Mouse (Mus musculus) heart, embryonic 14.5 days (tissue): Measurements from ENCODE around the gene Sod2. TPM values are rescaled to one million over a fixed set of nuclear protein-coding genes. Genes with fewer than 3 reads are reported as not detected.
"Not testable (repeated sequence)": the region's sequence is repeated elsewhere in the genome, so short reads cannot be mapped to it uniquely, and the experiment has no call there.

Experiments
- ATAC-seq: fragments of 200-750 bp; cut with Nextera tagmentation; 2 replicates; pipeline ENCODE4 v1.8.0; 2017; ENCODE audit warnings: low read depth, moderate TSS enrichment; ENCODE audit not compliant: insufficient number of reproducible peaks, insufficient read depth, low FRiP score
- H3K27ac ChIP-seq, 2 experiments: fragments of 200-500 bp in 1 of 2; fragments of 300-500 bp in 1 of 2; sonication (generic) in 1 of 2; replicated peaks in 1 of 2; 2 replicates each; pipeline ENCODE4 v1.5.1; 2012 to 2014; ENCODE audit warnings: low read depth in 2 of 2, low read length in 2 of 2, control low read depth in 1 of 2, mild to moderate bottlenecking in 1 of 2, mixed read lengths in 1 of 2; ENCODE audit not compliant: control insufficient read depth in 1 of 2, insufficient read depth in 1 of 2
- H3K27me3 ChIP-seq: fragments of 300-500 bp; sonication (generic); 2 replicates; pipeline ENCODE4 v1.6.1; 2014; ENCODE audit warnings: mild to moderate bottlenecking, low read length, control low read depth; ENCODE audit not compliant: control insufficient read depth, insufficient read depth
- H3K36me3 ChIP-seq: fragments of 300-500 bp; sonication (generic); 2 replicates; pipeline ENCODE4 v1.6.1; 2014; ENCODE audit warnings: mild to moderate bottlenecking, control low read depth, low read length, mixed read lengths; ENCODE audit not compliant: control insufficient read depth, insufficient read depth
- H3K4me1 ChIP-seq, 2 experiments: fragments of 200-500 bp in 1 of 2; fragments of 300-500 bp in 1 of 2; sonication (generic) in 1 of 2; 2 replicates each; pipeline ENCODE4 v1.6.1; 2012 to 2014; ENCODE audit warnings: low read length in 2 of 2, control low read depth in 1 of 2, mixed read lengths in 1 of 2; ENCODE audit not compliant: control insufficient read depth in 2 of 2, insufficient read depth in 2 of 2
- H3K4me2 ChIP-seq: fragments of 300-500 bp; sonication (generic); 2 replicates; pipeline ENCODE4 v1.6.1; 2014; ENCODE audit warnings: mild to moderate bottlenecking, low read length
- H3K4me3 ChIP-seq, 2 experiments: fragments of 200-500 bp in 1 of 2; fragments of 300-500 bp in 1 of 2; sonication (generic) in 1 of 2; 2 replicates each; pipeline ENCODE4 v1.5.1; 2012 to 2014; ENCODE audit warnings: low read length in 2 of 2, mild to moderate bottlenecking in 2 of 2, control low read depth in 1 of 2, low read depth in 1 of 2, moderate library complexity in 1 of 2; ENCODE audit not compliant: control insufficient read depth in 1 of 2, insufficient read depth in 1 of 2
- H3K9ac ChIP-seq: fragments of 300-500 bp; sonication (generic); 2 replicates; pipeline ENCODE4 v1.6.1; 2014; ENCODE audit warnings: mild to moderate bottlenecking, low read length
- H3K9me3 ChIP-seq: fragments of 300-500 bp; sonication (generic); 2 replicates; pipeline ENCODE4 v1.6.1; 2016; ENCODE audit warnings: low read length, control low read depth; ENCODE audit not compliant: control insufficient read depth
- WGBS: fragments of 180-500 bp; shearing (Covaris S2); extraction: QIAGEN DNeasy Blood & Tissue Kit; methylation state at CpG from one replicate; pipeline ENCODE4 v1.1.7; 2014; 5-methylcytosine and 5-hydroxymethylcytosine counted together
- polyA plus RNA-seq: library from polyadenylated mRNA; unstranded; fragments of >200 nt; fragmentation: Nextera tagmentation; extraction: Ambion mirVana; gene quantifications from 2 replicates; pipeline ENCODE4 v1.2.1, GENCODE M21; 2014

The Sod2 gene
- polyA plus RNA-seq: 520 and 533 TPM in 2 replicates

- WGBS: 90% methylated on average over 2 of the region's 2 CpGs
- not testable (repeated sequence) for H3K27me3 ChIP-seq, ATAC-seq, H3K4me1 ChIP-seq, H3K9me3 ChIP-seq
- H3K27ac ChIP-seq: peak within 1 kb of the TSS; percentile 69 to 79
- peaks cover 15% of the 10 kb centered on the region for H3K36me3 ChIP-seq
- H3K4me2 ChIP-seq: peak within 1 kb of the TSS; percentile 73
- H3K9ac ChIP-seq: peak within 1 kb of the TSS; percentile 71
- H3K4me3 ChIP-seq: peak within 1 kb of the TSS; percentile 61 to 76
These were observed at the start of gene Sod2 for GRCm38 (mm10) chr17:13006546-13006945. TSS of gene Sod2 (plus strand) at chr17:13006846.

DNA sequence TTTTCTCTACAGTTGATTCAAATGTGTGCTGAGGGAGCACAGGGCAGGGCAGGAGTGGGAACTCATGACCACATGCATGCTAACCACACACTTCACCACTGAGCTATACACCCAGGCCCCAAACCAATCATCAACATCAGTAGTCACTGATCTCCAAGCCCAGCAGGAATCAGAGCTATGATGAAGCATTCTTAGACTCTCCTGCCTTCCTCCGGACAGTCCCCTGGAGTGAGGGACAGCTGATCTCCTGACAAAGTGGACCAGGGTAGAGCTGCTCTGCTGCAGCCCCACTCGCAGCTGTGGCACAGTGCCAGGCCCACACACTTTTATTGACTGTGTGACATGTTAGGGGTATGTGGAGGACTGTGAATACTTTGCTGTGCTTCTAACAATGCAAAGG is 47.3 kb upstream of the Sod2 start:
- H3K27ac ChIP-seq, H3K4me1 ChIP-seq, H3K4me3 ChIP-seq, ATAC-seq, H3K9ac ChIP-seq, H3K27me3 ChIP-seq, H3K9me3 ChIP-seq, H3K4me2 ChIP-seq, H3K36me3 ChIP-seq: not testable (repeated sequence)
- WGBS: 42% methylated on average over 1 of the region's 2 CpGs

DNA sequence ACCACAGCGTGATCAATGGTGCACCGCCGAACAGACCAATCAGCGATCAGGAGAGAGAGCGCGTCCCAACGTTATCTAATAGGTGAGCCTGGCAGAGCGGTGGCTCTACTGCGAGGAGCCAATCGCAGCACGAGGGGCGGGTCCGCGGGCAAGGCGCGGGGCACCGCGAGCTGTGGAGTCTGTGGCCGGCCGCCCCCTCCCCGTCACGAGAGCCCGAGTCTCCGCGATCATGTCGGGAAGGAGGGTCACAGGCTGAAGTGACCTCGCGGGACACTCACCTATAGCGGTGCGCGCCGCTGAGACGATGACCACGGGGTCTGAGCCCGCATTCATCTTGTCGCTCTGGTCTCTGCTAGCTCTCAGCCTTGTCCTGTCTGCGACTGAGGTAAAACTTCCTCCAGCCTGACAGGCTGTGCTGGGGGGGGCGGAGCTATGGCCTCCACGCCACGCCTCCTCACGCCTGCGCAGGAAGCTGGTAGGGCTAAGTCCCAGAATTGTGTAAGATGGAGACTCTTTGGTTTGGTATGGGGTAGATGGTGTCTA is 46.2 kb upstream of the Sod2 start, which contains the start of gene Acat2:
Acat2 (minus strand) TSS at position 417 of the 543 bp plus-strand sequence.
- WGBS: under 1% methylated on average over 42 of the region's 42 CpGs
- Histone ChIP-seq H3K9me3 (no peaks in the 10 kb centered on the region), H3K4me1 (no peaks in the 10 kb centered on the region), H3K27me3 (no peaks in the 10 kb centered on the region), H3K27ac (peak within 1 kb of the TSS; percentile 81 to 82), H3K36me3 (peaks cover 5% of the 10 kb centered on the region; the same call in 1 of the 2 replicates), H3K9ac (peak within 1 kb of the TSS; percentile 68), H3K4me2 (peak within 1 kb of the TSS; percentile 76), H3K4me3 (peak within 1 kb of the TSS; percentile 65 to 81)
- ATAC-seq: peak; percentile 96

DNA sequence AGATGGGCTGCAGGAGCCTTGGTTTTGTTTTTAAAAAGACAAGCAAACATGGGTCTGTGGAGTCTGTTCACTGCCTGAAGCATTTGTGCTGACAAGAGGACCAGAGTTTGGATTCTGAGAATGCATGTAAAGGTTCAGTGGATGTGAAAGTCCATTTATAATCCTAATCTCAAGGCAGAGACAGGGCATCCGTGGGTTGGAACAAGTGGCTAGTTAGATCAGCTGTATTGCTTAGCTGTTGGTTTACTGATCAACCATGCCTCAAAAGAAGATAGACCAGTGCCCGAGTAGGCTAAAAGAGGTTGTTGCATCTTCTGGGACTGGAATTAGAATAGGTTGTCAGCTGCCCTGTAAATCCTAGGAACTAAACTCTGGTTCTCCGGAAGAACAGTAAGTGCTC is 43.2 kb upstream of the Sod2 start:
- Histone ChIP-seq H3K27ac (no peak overlapping the region), H3K4me2 (no peak overlapping the region), H3K4me3 (no peak overlapping the region), H3K27me3 (no peaks in the 10 kb centered on the region), H3K9ac (no peak overlapping the region), H3K36me3 (peaks cover 25% of the 10 kb centered on the region), H3K4me1 (no peaks in the 10 kb centered on the region), H3K9me3 (no peaks in the 10 kb centered on the region)
- 65% methylated on average over 3 of the region's 3 CpGs for WGBS
- ATAC-seq: no peak

DNA sequence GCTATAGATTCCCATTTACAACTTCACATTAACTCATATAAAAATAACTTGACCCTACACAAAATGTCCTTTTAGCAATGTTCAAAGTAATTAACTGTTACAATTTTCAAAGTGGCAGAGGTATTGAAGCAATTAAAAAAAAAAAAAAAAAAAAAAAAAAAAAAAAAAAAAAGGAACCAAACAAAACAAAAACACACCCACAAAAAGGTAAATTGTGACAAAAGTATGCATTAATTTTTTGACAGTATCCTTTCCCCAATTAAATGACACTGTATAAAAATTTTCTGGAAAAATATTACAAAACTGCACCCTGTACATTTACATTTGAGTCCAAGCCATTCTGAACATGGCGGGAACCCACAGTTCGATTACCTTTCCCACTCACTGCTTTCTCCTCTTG is 39.5 kb upstream of the Sod2 start:
- ATAC-seq: no peak
- WGBS: 98% methylated on average over 2 of the region's 2 CpGs
- no peak overlapping the region for H3K27ac ChIP-seq

GRCm38 (mm10) chr17:12973851-12974250 is 32.8 kb upstream of the Sod2 start:
- Histone ChIP-seq H3K27me3 (no peaks in the 10 kb centered on the region), H3K4me2 (no peak overlapping the region), H3K9ac (no peak overlapping the region), H3K36me3 (peaks cover 79% of the 10 kb centered on the region), H3K4me1 (no peaks in the 10 kb centered on the region), H3K4me3 (no peak overlapping the region), H3K9me3 (no peaks in the 10 kb centered on the region), H3K27ac (no peak overlapping the region)
- WGBS: 89% methylated on average over 2 of the region's 2 CpGs
- no peak for ATAC-seq

More for the DNA sequence above, 39.5 kb upstream of the Sod2 start:
- H3K36me3 ChIP-seq: peaks cover 53% of the 10 kb centered on the region
- no peaks in the 10 kb centered on the region for H3K9me3 ChIP-seq
- no peak overlapping the region for H3K4me3 ChIP-seq
- no peak overlapping the region for H3K4me2 ChIP-seq
- H3K4me1 ChIP-seq: no peaks in the 10 kb centered on the region
- H3K9ac ChIP-seq: no peak overlapping the region
- H3K27me3 ChIP-seq: no peaks in the 10 kb centered on the region

DNA sequence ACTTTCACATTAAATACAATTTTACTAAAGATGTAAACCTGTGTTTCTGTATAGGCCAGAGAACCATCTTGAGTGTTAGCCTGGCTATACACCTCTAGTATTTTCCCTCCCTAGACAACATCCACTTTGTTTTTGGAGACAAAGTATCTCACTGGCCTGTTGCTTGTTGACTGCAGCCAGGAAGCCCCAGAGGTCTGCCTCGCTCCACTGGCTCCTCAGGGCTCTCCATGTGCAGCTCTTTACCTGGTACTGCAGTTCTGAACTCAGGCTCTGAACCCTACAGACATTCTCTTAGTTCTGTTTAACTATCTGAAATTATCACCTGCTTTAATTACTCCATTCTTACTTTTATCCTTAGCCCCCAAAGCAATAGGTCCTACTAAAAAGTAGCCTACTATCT is 28.1 kb upstream of the Sod2 start:
- Histone ChIP-seq H3K36me3 (peaks cover 84% of the 10 kb centered on the region), H3K27ac (no peak overlapping the region), H3K9me3 (no peaks in the 10 kb centered on the region), H3K4me2 (no peak overlapping the region), H3K27me3 (no peaks in the 10 kb centered on the region), H3K4me3 (no peak overlapping the region), H3K9ac (no peak overlapping the region), H3K4me1 (no peaks in the 10 kb centered on the region)
- 90% methylated on average over 1 of the region's 1 CpGs for WGBS
- ATAC-seq: no peak

DNA sequence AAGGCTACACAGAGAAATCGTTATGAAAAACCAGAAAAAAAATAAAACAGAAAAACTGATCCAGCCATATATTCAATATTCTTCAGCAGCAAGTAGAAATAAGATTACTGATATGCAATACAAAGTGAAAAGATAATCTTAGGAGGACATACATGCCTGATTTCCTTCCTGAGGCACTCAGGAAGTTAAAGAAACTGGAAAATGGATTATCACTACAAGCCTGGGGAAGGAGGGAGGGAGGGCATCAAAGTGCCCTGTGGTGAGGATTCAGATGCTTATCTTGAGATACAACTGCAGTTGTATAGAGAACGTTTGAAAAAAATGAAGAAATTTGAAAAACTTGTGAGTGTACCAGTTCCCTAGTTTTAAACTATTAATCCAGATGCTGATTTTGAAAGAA is 22.7 kb upstream of the Sod2 start:
- 64% methylated on average over 2 of the region's 2 CpGs for WGBS

More for the DNA sequence above, 22.7 kb upstream of the Sod2 start:
- H3K9me3 ChIP-seq: no peaks in the 10 kb centered on the region
- H3K4me2 ChIP-seq: no peak overlapping the region
- no peak overlapping the region for H3K9ac ChIP-seq
- H3K36me3 ChIP-seq: peaks cover 74% of the 10 kb centered on the region
- H3K4me3 ChIP-seq: no peak overlapping the region
- no peak for ATAC-seq
- no peaks in the 10 kb centered on the region for H3K4me1 ChIP-seq
- no peak overlapping the region for H3K27ac ChIP-seq
- no peaks in the 10 kb centered on the region for H3K27me3 ChIP-seq
